Mouse (Mus musculus) liver, embryonic 11.5 days (tissue): ENCODE data around the gene Ptprj. TPM values are rescaled to one million over a fixed set of nuclear protein-coding genes. Genes with fewer than 3 reads are reported as not detected.

Source experiments
- ATAC-seq: fragments of 200-750 bp; cut with Nextera tagmentation; replicated peaks from 2 replicates; pipeline ENCODE4 v1.8.0; 2017; ENCODE audit warnings: moderate number of reproducible peaks, mild to moderate bottlenecking, moderate TSS enrichment, moderate library complexity; ENCODE audit not compliant: low FRiP score
- DNase-seq: peaks from one replicate; pipeline ENCODE4 v3.0.0-alpha.2; 2017; ENCODE audit warnings: low spot score
- H3K27ac ChIP-seq: fragments of 300-500 bp; sonication (generic); 2 replicates; pipeline ENCODE4 v1.5.1; 2014; ENCODE audit warnings: mild to moderate bottlenecking, low read depth, low read length, control low read depth
- H3K27me3 ChIP-seq: fragments of 300-500 bp; sonication (generic); replicated peaks from 2 replicates; pipeline ENCODE4 v1.6.1; 2014; ENCODE audit warnings: low read length, mixed read lengths; ENCODE audit not compliant: control insufficient read depth, insufficient read depth
- H3K36me3 ChIP-seq: fragments of 300-500 bp; sonication (generic); 2 replicates; pipeline ENCODE4 v1.6.1; 2014; ENCODE audit warnings: mild to moderate bottlenecking, low read length, moderate library complexity, mixed read lengths; ENCODE audit not compliant: control insufficient read depth, insufficient read depth
- H3K4me1 ChIP-seq: fragments of 300-500 bp; sonication (generic); replicated peaks from 2 replicates; pipeline ENCODE4 v1.6.1; 2014; ENCODE audit warnings: low read length, mixed read lengths; ENCODE audit not compliant: control insufficient read depth, insufficient read depth
- H3K4me2 ChIP-seq: fragments of 300-500 bp; sonication (generic); 2 replicates; pipeline ENCODE4 v1.6.1; 2014; ENCODE audit warnings: mild to moderate bottlenecking, control low read depth, moderate library complexity
- H3K4me3 ChIP-seq: fragments of 300-500 bp; sonication (generic); 2 replicates; pipeline ENCODE4 v1.5.1; 2014; ENCODE audit warnings: low read depth, low read length, control low read depth
- H3K9ac ChIP-seq: fragments of 300-500 bp; sonication (generic); 2 replicates; pipeline ENCODE4 v1.6.1; 2014; ENCODE audit warnings: low read depth, low read length, control low read depth
- H3K9me3 ChIP-seq: fragments of 300-500 bp; sonication (generic); 2 replicates; pipeline ENCODE4 v1.6.1; 2016; ENCODE audit warnings: low read length, inconsistent platforms, mixed read lengths; ENCODE audit not compliant: control insufficient read depth
- WGBS: fragments of 180-500 bp; shearing (Covaris S2); extraction: QIAGEN DNeasy Blood & Tissue Kit; methylation state at CpG from one replicate; pipeline ENCODE4 v1.1.7; 2014; 5-methylcytosine and 5-hydroxymethylcytosine counted together
- polyA plus RNA-seq: library from polyadenylated mRNA; unstranded; fragments of >200 nt; fragmentation: Nextera tagmentation; extraction: Ambion mirVana; gene quantifications from 2 replicates; pipeline ENCODE4 v1.2.1, GENCODE M21; 2014

Gene Ptprj
- polyA plus RNA-seq, 1 experiment from 2014 or later, result 5.1 TPM

DNA sequence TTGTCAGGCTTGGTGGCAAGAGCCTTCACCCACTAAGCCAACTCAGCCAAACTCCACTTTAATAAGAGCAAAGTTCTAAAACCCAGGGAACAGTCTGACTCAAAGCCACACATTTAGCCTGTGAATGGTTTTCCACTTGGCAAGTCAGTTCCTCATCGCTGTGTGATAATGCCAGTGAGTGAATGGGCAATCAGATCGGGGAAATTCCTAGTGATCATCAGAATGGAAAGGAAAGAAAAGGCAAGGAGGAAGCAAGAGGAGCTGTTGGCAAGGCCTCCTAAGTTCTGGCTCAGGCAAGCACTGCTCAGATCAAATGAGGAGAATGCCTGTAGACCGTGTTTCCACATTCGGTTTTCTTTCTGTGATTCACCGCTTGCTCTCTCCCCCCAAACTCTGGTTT is 35.2 kb downstream of the Ptprj start:
- Histone ChIP-seq H3K4me1 (peaks cover 17% of the 10 kb centered on the region), H3K4me2 (no peak overlapping the region), H3K4me3 (no peak overlapping the region), H3K27me3 (no peaks in the 10 kb centered on the region), H3K9ac (no peak overlapping the region), H3K36me3 (no peaks in the 10 kb centered on the region), H3K27ac (no peak overlapping the region), H3K9me3 (no peaks in the 10 kb centered on the region)
- no peak for DNase-seq
- WGBS, result 90% methylated on average over 5 of the region's 5 CpGs
- ATAC-seq, result no peak

DNA sequence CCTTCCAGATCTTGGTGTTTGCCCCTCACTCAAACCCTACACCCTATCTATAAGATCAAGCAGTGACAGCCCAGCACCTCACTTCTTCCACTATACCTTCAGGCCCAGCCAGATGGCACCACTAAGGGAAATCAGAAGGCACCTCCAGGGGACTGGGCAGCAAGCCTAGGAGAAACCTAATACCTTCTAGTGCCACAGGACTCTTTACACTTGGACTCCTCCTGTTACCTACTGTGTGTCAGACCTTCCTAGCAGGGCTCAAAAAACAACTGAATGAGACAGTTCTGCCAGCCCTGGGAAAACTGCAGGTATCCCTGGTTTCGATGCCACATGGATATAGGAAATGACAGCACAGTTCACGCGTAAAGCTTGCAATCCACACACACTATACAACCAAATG is 36.5 kb downstream of the Ptprj start:
- no peak overlapping the region for H3K4me3 ChIP-seq
- H3K27ac ChIP-seq, result no peak overlapping the region
- H3K9ac ChIP-seq, result no peak overlapping the region
- DNase-seq (no peak), ATAC-seq (no peak)
- no peak overlapping the region for H3K4me2 ChIP-seq
- H3K4me1 ChIP-seq, result peaks cover 11% of the 10 kb centered on the region; the same call in 1 of the 2 replicates
- no peaks in the 10 kb centered on the region for H3K9me3 ChIP-seq
- H3K27me3 ChIP-seq, result no peaks in the 10 kb centered on the region
- 90% methylated on average over 3 of the region's 3 CpGs for WGBS
- H3K36me3 ChIP-seq, result no peaks in the 10 kb centered on the region

DNA sequence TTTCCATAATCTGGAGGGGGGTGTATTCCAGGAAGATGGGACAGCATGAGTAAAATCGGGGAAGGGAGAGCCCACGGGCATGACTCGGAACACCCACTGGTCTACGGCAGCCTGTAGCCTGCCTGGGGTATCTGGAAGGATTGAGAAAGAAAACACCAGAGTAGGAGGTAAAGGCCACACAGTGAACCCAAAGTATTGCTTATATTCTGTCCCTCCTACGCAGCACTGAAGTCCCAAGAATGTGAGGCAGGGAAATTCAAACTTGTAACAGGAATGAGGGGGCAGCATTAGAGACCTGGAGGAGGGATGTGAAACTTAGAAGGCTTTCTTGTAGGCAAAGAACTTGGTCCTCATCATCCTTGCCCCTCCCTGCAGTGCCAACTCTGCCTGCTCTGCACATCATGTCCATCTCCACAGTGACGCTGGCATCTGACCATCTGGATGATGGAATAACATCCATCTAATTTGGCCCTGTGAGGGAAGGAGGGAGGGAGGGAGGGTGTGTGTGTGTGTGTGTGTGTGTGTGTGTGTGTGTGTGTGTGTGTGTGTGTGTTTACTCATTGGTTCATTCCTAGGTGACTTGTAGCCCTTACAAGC is 37.2 kb downstream of the Ptprj start:
- Histone ChIP-seq H3K9ac (no peak overlapping the region), H3K27me3 (no peaks in the 10 kb centered on the region), H3K4me1 (peaks cover 4% of the 10 kb centered on the region; the same call in 1 of the 2 replicates), H3K36me3 (no peaks in the 10 kb centered on the region), H3K9me3 (no peaks in the 10 kb centered on the region), H3K4me2 (no peak overlapping the region), H3K27ac (no peak overlapping the region), H3K4me3 (no peak overlapping the region)
- 94% methylated on average over 6 of the region's 6 CpGs for WGBS
- DNase-seq (no peak), ATAC-seq (no peak)

DNA sequence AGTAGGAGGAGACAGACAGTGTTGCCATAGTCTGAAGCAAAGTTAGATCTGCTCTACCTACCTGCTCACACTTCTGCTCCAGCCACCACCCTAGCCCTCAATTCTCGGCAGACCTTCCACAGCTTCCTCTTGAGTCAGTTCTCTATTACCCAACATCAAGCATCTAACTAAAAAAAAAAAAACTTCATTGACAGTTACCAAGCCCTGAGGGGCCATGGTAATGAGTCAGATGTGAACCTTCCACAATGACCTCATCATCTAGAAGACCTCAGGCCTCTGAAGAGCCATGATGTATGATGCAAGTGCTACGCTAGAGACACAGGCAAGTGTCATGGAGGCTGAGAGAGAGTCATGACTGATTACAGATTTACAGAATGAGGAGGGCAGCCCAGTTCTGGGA is 37.8 kb downstream of the Ptprj start:
- no peak for ATAC-seq

DNA sequence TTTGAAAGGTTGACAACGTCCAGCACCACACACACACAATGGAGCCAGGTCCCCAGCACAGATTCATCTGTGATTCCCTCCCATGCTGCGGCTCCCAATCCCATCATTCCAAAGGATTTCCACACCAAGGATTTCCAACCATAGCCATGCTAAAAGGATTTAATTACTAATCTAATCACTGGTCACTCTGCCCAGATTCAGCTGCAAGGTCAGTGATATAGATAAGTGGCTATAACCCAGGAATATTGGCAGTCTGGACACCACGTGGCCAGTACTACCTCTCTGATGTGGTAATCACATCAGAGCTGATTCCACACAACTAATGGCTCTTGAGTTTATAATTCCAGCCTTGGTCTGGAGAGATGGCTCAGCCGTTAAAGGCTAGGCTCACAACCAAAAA is 41.2 kb downstream of the Ptprj start:
- Histone ChIP-seq H3K4me1 (peaks cover 4% of the 10 kb centered on the region), H3K9ac (no peak overlapping the region), H3K27ac (no peak overlapping the region), H3K4me2 (no peak overlapping the region), H3K36me3 (no peaks in the 10 kb centered on the region), H3K9me3 (no peaks in the 10 kb centered on the region), H3K4me3 (no peak overlapping the region), H3K27me3 (no peaks in the 10 kb centered on the region)
- 74% methylated on average over 4 of the region's 4 CpGs for WGBS
- ATAC-seq, result no peak
- no peak for DNase-seq

More for the DNA sequence above, 37.8 kb downstream of the Ptprj start:
- DNase-seq, result no peak
- no peak overlapping the region for H3K4me3 ChIP-seq
- no peak overlapping the region for H3K27ac ChIP-seq
- H3K4me2 ChIP-seq, result no peak overlapping the region
- H3K36me3 ChIP-seq, result no peaks in the 10 kb centered on the region
- no peaks in the 10 kb centered on the region for H3K27me3 ChIP-seq
- H3K4me1 ChIP-seq, result peaks cover 4% of the 10 kb centered on the region; the same call in 1 of the 2 replicates
- H3K9ac ChIP-seq, result no peak overlapping the region
- WGBS, result 79% methylated on average over 2 of the region's 2 CpGs
- no peaks in the 10 kb centered on the region for H3K9me3 ChIP-seq

DNA sequence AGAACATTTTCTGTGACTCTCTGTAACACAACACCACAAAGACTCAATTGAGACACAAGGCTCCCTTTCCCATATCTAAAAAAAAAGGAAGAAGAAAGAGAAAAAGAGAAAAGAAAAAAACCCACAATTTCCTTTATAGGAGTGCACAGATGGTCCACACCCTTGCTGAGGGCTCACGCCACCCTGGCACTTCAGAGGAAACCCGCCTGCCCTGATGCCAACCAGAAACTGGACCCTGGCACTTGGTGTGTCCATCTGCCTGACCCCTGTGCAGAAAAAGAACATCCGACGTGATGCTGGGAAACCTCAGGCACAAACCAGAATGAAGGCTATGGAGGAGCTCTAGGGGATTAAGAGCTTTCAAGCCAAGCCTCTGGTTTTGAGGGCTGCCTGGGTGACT is 43.2 kb downstream of the Ptprj start:
- 83% methylated on average over 4 of the region's 4 CpGs for WGBS
- H3K27me3 ChIP-seq, result no peaks in the 10 kb centered on the region
- no peak overlapping the region for H3K4me2 ChIP-seq
- no peaks in the 10 kb centered on the region for H3K36me3 ChIP-seq
- no peaks in the 10 kb centered on the region for H3K9me3 ChIP-seq
- no peak for ATAC-seq
- peaks cover 2% of the 10 kb centered on the region for H3K4me1 ChIP-seq
- no peak for DNase-seq
- no peak overlapping the region for H3K4me3 ChIP-seq
- no peak overlapping the region for H3K9ac ChIP-seq
- no peak overlapping the region for H3K27ac ChIP-seq

DNA sequence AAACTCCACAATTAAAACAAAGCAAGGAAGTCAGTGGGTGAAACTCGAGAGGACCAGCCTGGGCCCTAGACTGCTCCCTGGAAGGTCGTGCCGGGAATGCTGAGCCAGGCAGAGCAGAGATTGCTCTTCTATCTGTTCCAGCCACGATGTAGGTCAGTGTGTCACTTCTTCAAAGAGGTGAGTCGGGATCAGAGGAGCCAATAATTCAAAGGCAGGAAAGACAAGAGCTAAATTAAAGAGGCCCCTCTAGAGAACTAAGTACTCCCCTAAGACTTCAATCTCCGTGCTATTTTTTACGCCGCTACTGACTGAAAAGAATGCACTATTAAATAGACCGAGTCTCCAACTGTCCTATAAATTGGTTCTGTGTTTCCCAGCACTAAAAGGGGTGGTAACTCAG is 43.9 kb downstream of the Ptprj start:
- no peak for ATAC-seq
- Histone ChIP-seq H3K27me3 (no peaks in the 10 kb centered on the region), H3K4me1 (peaks cover 4% of the 10 kb centered on the region), H3K27ac (no peak overlapping the region), H3K4me2 (no peak overlapping the region), H3K4me3 (no peak overlapping the region), H3K9me3 (no peaks in the 10 kb centered on the region), H3K36me3 (no peaks in the 10 kb centered on the region), H3K9ac (no peak overlapping the region)
- WGBS, result 52% methylated on average over 9 of the region's 9 CpGs
- no peak for DNase-seq

DNA sequence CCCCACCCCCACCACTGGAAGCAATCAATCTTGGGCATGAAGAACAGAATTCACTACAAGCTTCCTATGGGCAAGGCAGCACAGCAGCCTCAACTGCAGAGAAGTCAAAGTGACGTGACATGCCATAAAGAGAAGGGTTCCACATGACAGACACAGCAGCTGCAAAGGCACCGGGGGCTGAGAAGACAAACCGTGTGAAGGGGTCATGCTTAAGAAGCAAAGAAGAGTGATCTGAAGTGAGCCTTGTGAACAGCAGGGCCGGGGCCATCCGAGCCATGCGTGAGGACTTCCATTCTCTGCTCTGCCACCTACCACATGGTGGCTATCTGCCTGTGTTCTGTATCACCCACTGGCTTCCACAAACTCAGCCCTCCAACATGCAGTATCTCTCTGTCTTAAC is 45.7 kb downstream of the Ptprj start:
- DNase-seq (no peak), ATAC-seq (no peak)
- Histone ChIP-seq H3K9me3 (no peaks in the 10 kb centered on the region), H3K4me2 (no peak overlapping the region), H3K36me3 (no peaks in the 10 kb centered on the region), H3K27ac (no peak overlapping the region), H3K27me3 (no peaks in the 10 kb centered on the region), H3K4me1 (peaks cover 19% of the 10 kb centered on the region), H3K9ac (no peak overlapping the region), H3K4me3 (no peak overlapping the region)
- 82% methylated on average over 6 of the region's 6 CpGs for WGBS

DNA sequence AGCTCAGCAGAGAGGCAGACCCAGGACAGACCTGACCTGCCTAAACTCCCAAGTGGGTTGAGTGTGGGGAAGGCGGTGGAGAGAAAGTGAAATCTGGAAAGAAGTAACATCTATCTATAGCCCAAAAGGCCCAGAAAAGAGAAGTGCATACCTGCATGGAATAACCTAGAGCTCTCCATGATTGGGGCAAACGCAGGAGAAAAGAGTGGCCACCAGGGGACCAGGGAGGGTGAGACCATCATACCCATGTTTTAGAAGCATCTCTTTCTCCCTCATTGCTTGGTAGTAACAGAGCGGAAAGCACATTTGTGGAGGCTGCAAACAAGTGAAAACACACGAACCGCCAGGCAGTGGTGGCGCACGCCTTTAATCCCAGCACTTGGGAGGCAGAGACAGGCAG is 46.5 kb downstream of the Ptprj start:
- no peaks in the 10 kb centered on the region for H3K36me3 ChIP-seq
- no peaks in the 10 kb centered on the region for H3K9me3 ChIP-seq
- whole genome bisulfite sequencing, result 91% methylated on average over 7 of the region's 7 CpGs
- H3K9ac ChIP-seq, result no peak overlapping the region
- DNase-seq (no peak), ATAC-seq (no peak)
- no peak overlapping the region for H3K27ac ChIP-seq
- no peak overlapping the region for H3K4me3 ChIP-seq
- peaks cover 19% of the 10 kb centered on the region for H3K4me1 ChIP-seq
- H3K27me3 ChIP-seq, result no peaks in the 10 kb centered on the region
- H3K4me2 ChIP-seq, result no peak overlapping the region
